Mouse (Mus musculus) mature B cell (primary cell): Measurements from ENCODE around the gene Abhd17b.

Experiments
- in situ Hi-C: fragments of 300-500 bp; cut with MboI; formaldehyde crosslinking; loops from 2 replicates; pipeline ENCODE4 v1.14.3; 2019

Abhd17b gene

GRCm38 (mm10) chr19:21731887-21732286, 78.9 kb downstream of the Abhd17b start:
- in situ Hi-C loops, result no loop called here

- in situ Hi-C loops, result no loop called here
Measured at GRCm38 (mm10) chr19:21733176-21733575, 80.2 kb downstream of the Abhd17b start.

GRCm38 (mm10) chr19:21734112-21734511, 81.1 kb downstream of the Abhd17b start:
- in situ Hi-C loops, result no loop called here
